Mouse (Mus musculus): Measurements from ENCODE around the gene Arhgap9. TPM values are rescaled to one million over a fixed set of nuclear protein-coding genes. Genes with fewer than 3 reads are reported as not detected.

Gene Arhgap9
- total RNA-seq, 1 experiment from 2014 or later, result 109 TPM

DNA sequence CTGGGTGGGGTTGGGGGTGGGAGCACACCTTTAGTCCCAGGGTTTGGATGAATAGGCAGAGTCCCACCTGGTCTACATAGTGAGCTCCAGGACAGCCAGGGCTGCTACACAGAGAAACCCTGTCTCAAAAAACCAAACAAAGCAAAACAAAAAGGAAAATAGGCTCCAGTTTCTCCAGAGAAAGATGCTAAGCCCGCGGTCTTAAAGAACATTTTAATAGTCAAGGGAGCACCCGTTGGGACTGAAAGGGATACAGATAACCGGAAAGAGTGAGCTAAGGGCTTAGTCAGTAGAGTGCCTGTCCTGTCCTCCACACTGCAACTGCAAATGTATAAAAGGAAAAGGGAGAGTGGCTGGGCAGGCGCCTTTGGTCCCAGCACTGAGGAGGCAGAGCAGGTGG lies 45.4 kb downstream of the Arhgap9 start:
- no peak for ATAC-seq (replicated peaks; ENCODE audit: insufficient number of reproducible peaks, low FRiP score, low TSS enrichment, poor library complexity, severe bottlenecking)

DNA sequence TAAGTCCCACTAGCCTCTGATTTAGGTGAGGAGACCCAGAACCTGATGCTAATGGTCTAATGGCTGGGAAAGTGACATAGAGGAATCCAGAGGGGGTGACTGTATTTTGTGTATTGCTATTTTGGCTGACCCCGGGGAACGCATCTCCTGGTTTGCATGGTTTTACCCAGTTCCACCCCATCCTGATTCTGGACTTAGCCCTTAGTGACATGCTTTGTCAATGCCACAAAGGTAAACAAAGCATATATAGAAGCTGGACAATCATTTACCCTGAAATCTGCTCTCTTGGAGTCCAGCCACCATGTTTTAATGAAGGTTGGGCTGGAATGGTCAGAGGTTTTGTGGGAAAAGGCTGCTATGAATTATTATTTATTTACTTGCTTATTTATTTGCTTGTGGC lies 46.5 kb downstream of the Arhgap9 start:
- ATAC-seq (replicated peaks; ENCODE audit: insufficient number of reproducible peaks, low FRiP score, low TSS enrichment, poor library complexity, severe bottlenecking), result no peak

DNA sequence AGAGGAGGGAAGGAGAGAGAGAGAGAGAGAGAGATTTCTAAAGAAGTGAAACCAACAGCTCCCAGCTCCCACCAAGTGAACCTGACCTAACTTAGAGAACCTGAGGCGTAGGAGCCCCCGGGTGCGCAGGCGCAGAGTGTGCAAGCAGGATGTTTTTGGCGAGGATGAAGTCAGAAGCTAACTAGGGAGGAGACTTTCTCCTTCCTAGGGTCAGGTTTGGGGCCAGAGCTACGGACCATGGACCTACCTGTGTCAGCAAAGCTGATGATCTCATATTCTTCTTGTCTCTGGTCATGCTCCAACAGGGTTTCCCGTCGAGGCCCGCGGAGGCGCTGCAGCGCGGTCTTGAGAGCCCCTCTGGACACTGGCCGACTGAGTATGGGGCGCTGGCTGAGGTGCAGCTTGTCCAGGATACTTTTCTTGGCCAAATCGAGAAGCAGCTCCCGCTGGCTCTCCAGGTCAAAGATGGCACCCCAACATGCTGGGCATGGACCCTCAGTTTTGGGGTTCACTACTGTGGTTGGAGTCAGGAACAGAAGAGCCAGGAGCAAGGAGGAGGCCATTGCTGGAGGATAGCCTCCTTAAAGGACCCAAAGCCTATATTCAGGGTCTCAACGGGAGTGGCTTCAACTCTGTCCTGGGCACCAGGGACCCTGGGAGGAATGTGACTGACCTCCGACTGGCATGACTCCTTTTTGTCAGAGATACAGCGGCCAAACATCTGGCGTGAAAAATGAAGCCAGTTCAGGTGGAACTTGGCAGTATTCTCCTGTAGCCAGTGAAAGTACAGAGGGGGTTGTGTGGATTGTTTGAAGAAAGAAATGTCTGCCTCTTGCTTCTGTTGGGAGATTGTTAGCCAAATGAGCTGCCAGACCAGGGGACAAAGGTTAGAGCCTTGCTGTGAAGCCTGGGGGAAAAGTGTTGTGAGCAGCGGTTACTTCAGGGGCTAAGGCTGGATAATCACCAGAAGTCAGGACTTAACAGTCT lies 48.4 kb downstream of the Arhgap9 start, which contains the start of gene Inhbc:
Inhbc (minus strand) TSS at position 598 of the 987 bp plus-strand sequence.
- ATAC-seq (replicated peaks; ENCODE audit: insufficient number of reproducible peaks, low FRiP score, low TSS enrichment, poor library complexity, severe bottlenecking), result no peak

DNA sequence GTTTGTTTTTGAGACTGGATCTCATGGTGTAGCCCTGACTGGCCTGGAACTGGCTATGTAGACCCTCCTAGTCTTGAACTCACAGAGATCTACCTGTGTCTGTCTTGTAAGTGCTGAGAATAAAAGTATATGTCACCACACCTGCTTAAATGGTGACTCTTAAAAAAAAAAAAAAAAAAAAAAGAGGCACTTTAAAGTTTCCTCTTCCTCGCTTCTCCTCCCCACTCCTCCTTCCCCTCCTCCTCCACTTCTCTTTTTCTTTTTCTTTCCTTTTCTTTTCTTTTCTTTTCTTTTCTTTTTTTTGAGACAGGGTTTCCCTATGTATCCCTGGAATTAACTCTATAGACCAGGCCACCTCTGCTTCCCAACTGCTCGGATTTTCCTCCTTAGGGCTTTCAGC lies 49.3 kb downstream of the Arhgap9 start:
- no peak for ATAC-seq (replicated peaks; ENCODE audit: insufficient number of reproducible peaks, low FRiP score, low TSS enrichment, poor library complexity, severe bottlenecking)

DNA sequence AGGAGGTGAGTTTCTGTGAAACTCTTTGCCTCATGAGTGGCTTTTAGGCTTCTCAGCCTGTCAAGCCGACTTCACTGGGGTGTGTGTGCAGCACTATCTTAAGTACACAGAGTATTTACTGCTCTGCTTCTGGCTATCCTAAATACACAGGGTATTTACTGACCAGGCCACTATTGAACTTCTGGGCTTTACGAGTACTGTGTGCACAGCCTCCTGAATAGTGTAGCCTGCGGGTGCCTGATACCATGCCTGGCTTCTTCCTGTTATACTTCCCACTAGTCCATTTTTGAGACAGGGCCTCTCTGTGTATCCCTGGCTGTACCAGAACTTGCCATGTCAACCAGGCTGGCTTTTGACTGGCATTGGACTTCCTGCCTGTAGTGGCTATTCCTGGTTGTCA lies 55.9 kb downstream of the Arhgap9 start:
- ATAC-seq (replicated peaks; ENCODE audit: insufficient number of reproducible peaks, low FRiP score, low TSS enrichment, poor library complexity, severe bottlenecking), result no peak

Other genes with a start within 250 kb of the Arhgap9 start
- 31.1 to 112 TPM (median 48.9 TPM) in 3 replicates for gene Agap2, start 246.7 kb upstream of the Arhgap9 start, total RNA-seq (2017)
- gene Os9, start 200.8 kb upstream of the Arhgap9 start, total RNA-seq (2017), result 253 to 285 TPM (median 262 TPM) in 3 replicates
- 166 to 275 TPM (median 211 TPM) in 3 replicates for gene B4galnt1, start 156.7 kb upstream of the Arhgap9 start, total RNA-seq (2017)
- 3.2 to 4.2 TPM (median 3.5 TPM) in 3 replicates for gene Slc26a10, start 141.3 kb upstream of the Arhgap9 start, total RNA-seq (2017)
- gene Arhgef25, start 131.9 kb upstream of the Arhgap9 start, total RNA-seq (2017), result 1.9 TPM in 1 of 3 replicates, not detected in the others
- gene Dtx3, start 126.2 kb upstream of the Arhgap9 start, total RNA-seq (2017), result 3.8 to 17.3 TPM (median 8.8 TPM) in 3 replicates
- gene Pip4k2c, start 110.4 kb upstream of the Arhgap9 start, total RNA-seq (2017), result 15.7 to 32.0 TPM (median 21.5 TPM) in 3 replicates
- 0.19 to 0.48 TPM in 2 of 3 replicates, not detected in the other for gene Kif5a, start 58.6 kb upstream of the Arhgap9 start, total RNA-seq (2017)
- gene Dctn2, start 55.6 kb upstream of the Arhgap9 start, total RNA-seq (2017), result 89.0 to 104 TPM (median 92.1 TPM) in 3 replicates
- 4.2 to 15.5 TPM (median 12.1 TPM) in 3 replicates for gene Mbd6, start 32.9 kb upstream of the Arhgap9 start, total RNA-seq (2017)
- 56.6 to 72.2 TPM (median 64.5 TPM) in 3 replicates for gene Mars, start 10.2 kb upstream of the Arhgap9 start, total RNA-seq (2017)
- gene Gli1, start 20.0 kb downstream of the Arhgap9 start, total RNA-seq (2017), result not detected in 3 replicates
- not detected in 3 replicates for gene Inhbe, start 32.4 kb downstream of the Arhgap9 start, total RNA-seq (2017)
- not detected in 3 replicates for gene Inhbc, start 48.5 kb downstream of the Arhgap9 start, total RNA-seq (2017)
- 32.1 to 81.2 TPM (median 33.7 TPM) in 3 replicates for gene R3hdm2, start 58.4 kb downstream of the Arhgap9 start, total RNA-seq (2017)
- gene Stac3, start 179.7 kb downstream of the Arhgap9 start, total RNA-seq (2017), result 0.32 to 9.8 TPM (median 1.4 TPM) in 3 replicates
- gene Ndufa4l2, start 193.0 kb downstream of the Arhgap9 start, total RNA-seq (2017), result not detected in 3 replicates
- gene Shmt2, start 200.5 kb downstream of the Arhgap9 start, total RNA-seq (2017), result 7.9 to 28.8 TPM (median 11.5 TPM) in 3 replicates
- gene Nxph4, start 212.6 kb downstream of the Arhgap9 start, total RNA-seq (2017), result not detected in 3 replicates

All from monocyte, adult 5-6 weeks (primary cell).